Mouse (Mus musculus): ENCODE measurements around the gene Igfbp4.
A peak's percentile ranks its signal among the peaks of the same experiment; 100 is the strongest.

Igfbp4 gene

DNA sequence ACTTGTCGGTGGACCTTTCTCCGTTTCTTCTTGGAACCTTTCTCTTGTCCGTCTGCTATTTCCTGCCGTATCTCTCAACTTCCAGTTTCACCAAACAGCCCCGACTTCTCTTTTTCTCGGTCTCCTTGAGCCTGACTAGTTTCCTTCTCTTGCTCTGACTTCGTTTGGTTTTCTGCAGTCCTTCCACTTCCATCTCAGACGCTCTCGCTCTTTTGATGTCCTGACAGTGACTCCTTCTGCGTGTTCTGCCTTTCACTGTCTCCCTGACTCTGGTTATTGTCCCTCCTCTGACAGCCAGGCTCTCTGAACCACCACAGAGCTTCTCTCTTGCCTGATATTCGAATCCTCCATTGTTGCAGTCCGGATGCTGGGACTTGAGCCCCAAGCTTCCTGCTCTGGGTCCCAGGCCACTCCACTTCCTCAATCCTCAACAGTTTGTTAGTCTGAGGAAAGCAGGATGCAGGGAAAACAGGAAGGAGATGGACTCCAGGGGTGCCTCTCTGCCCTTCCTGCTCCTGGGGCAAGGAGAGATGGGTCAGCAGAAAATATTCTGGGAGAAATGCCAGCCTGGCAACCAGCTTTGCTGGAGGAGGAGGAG lies 1.9 kb downstream of the Igfbp4 start:
- peak; percentile 42 to 49 for DNase-seq

DNA sequence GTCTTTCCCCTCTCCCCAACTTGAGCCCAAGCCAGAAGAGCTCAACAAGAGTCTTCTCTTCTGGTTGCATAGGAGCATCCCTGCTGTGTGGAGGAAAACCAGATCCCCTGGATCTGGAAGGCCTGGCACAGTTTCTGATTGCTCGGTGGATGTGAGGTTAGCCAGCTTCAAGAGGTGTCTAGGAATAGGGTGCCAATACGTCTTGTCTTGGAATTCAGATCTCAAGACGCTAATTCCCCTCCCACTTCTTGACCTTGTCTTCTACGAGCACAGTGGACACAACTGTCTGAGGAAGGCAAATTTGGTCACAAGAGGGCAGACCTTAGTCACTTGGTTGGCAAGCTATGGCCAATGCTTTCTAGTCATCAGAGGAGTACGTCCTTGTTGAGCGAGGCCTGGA lies 2.6 kb downstream of the Igfbp4 start:
- DNase-seq, result no peak

DNA sequence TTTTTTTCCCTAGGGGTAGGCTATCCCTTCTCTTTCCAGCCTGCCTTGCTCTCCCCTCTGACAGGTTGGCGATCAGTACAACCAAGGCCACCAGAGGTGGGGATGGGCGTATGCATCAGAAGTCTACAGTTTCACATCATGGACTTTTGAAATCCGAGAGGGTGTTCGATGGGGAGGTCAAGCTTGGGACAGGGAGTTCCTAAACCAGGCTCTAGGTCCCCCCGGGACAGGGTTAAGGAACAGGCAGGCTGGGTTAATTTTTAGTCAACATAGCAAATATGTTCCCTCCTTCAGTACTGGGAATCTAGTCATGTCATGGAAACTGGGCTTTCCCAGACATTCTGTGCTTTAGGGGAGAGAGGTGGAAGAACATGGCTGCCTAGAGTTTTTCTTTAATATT lies 3.3 kb downstream of the Igfbp4 start:
- DNase-seq, result no peak

DNA sequence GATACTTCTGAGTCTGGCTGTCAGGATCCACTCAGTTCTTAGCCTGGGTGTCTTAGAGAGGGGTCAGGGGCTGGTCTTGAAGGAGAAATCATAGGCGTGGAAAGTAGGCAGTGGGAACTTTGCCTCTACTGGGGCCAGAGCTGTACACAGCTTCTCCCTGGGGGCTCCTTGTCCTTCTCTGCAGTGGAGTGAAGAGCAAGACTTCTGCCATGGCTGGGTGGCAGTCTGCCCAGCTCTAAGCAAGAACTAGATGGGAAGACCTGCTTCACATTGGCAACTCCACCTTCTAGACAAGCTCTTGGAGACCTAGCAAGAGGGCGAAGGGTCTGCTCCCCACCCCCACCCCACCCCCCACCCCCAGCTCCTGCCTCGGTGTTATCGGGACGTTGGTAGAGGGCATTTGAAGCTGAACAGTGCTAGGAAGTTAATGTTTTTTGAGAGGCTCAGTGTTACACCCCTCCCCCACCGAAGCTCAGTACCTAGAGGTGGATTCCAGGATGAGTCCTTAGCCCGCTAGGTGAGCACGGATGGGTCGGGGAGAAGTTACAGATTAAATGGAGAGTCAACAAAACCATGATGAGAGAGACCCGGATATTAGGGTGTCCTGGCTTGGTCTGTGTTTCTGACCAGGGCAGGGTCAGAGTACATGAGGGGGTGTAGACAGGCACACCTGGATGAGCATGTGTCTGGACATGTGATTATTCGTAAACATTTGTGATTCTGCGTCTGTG lies 4.3 kb downstream of the Igfbp4 start:
- no peak for DNase-seq

DNA sequence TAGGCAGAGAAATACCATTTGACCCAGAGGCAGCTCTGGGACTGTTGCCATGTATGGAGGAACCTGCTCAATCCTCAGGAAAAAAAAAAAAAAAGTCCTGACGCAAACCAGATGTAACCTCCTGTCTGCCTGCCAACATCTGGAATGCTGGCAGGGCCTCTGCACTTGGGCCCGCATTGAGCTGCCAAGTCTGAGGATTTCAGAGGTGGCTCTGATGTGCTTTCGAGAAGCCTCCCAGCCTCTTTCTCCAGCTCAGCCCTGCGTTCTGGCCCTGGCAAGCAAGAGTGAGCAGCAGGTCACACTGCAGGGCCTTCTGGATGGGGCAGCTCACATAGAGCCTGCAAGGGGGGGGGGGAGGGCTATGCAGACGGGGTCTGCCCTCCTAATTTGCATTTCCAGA lies 6.1 kb downstream of the Igfbp4 start:
- DNase-seq, result no peak

DNA sequence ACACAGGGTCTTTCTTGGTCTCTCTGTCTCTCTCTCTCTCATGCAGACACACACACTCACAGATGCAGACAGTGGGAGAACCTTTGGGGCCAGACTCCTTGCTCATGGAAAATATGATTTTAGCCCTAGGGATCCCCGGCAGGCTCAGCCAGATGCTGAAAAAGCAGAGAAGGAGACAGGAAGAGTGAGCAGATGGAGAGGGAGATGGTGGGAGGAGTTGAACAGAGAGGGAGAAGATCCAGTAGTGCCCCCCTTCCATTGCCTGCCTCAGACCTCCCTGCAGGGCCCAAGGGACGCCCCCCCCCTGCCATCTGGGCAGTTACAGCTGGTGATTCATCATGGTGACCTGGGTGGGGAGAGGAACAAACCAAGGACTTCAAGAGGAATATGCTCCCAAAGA lies 6.6 kb downstream of the Igfbp4 start:
- DNase-seq, result no peak

DNA sequence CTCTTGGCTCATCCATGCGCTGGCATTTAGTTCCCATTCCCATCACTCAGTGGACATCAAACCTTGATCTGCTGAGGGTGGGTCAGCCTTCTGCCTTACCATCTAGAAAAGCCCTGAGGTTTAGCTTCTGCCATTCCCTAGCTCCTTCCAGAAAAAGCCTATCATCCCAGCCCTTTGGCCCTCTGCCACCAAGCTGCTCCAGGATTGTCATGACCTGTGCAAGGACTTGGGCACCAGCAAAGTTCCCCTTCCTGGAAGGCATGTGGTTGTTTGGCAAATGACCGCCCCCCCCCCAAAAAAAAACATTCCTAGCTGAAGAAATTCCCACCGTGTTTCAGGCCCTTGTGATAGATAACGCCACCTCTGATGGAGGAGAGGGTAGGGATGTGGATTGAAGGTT lies 14.1 kb downstream of the Igfbp4 start:
- DNase-seq, result no peak

DNA sequence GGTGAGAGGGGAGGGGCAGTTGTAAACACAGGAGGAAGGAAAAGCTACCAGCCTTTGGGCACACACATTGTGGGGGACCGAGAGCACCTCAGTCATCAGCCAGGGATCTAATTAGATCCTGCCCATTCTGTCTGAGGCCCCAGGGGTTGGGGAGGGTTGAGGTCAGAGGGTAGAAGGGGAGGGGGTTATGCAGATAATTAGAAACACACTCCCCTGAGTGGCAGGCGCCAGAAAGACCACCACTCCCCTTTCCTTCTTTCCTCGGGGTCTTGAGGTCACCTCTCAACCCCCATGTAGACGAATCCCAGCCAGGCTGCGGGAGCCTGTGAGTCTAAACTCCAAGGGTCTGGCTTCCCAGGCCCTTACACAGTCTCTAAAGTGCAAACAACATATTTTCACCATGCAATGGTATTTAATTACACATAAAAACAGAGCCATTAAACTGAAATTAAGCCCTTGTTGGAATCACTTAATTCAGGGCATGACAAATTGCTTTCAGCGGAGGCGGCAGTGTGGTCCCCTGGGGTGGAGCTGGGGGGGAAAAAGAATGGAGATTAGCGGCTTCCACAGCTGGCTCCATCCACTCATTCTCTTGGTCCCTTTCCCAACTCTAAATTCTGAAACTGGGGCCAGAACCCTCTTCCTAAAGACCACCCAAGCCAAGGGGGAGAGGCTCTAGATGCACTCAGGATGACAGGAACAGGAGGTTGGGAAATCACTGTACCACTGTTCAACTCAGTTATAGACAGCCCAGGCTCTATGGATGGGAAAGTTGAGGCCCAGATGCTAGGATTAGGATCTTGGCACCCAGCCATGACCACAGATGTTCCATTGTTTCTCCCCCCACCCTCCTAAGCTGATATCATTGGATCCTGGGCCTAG lies 14.8 kb downstream of the Igfbp4 start:
- DNase-seq, result no peak

DNA sequence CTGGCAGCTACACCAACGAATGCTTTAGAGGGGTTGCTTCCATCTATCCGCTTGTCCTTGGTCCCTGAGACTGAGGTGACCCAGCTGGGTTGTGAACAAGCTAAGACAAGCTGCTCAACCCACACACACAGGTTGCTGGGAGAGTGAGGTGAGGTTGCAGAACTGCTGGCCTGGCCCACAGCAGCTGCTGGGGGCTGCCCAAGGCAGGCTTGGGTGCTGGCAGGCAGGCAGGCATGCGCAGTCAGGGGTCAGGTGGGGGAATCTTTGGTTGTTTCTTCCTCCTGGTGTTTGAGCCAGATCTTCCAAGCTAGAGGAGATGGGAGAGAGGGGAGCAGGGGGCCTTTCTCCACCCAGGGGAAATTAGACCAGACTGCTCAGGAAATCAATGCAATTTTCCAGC lies 19.4 kb downstream of the Igfbp4 start:
- DNase-seq, result no peak

DNA sequence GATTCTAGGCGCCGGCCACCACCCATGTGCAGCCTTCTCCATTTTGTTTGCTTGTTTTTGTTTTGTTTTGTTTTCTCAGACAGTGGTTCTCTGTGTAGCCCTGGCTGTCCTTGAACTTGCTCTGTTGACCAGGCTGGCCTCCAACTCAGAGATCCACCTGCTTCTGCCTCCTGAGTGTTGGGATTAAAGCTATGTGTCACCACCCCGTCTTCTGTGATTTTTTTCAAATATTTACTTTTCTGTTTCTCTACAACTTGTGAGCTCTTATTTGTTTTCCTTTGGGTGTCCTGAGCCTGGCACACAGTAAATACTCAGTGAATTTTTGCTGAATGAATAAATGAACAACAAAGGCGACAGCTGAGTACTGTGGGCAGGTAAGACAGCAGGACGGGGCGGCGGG lies 21.6 kb downstream of the Igfbp4 start:
- DNase-seq, result no peak

DNA sequence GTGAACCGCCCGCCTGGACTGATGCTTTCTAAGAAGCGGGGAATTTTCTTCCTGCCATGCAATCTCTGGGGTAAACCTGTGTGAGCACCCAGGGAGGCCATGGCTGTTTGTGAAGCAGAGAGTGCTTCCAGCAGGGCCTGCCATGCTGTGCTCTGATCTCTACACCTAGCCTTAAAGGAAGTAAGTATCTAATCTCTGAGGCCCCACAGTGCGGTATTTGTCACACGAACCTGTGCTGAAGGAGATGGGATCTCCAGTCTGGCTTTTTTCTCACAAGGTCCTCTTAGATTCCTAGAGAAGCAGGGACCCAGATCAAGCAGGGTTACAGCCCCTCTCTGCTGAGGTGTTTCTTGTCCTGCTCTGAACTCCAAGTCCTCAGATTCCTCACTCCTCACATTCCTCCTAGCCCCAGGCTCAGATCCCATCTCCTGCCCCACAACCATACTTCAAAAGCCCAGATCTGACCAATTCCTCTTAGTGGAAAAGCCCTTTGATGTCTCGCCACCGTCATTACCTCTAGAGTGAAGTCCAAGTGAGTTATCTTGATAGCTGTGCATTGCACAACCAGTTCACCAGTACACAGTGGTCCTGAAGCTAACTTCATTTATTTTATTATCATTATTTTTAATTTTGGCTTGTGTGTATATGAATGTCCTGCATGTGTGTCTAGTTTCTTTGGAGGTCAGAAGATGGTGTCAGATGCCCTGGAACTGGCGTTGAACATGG lies 22.5 kb downstream of the Igfbp4 start:
- DNase-seq, result no peak

DNA sequence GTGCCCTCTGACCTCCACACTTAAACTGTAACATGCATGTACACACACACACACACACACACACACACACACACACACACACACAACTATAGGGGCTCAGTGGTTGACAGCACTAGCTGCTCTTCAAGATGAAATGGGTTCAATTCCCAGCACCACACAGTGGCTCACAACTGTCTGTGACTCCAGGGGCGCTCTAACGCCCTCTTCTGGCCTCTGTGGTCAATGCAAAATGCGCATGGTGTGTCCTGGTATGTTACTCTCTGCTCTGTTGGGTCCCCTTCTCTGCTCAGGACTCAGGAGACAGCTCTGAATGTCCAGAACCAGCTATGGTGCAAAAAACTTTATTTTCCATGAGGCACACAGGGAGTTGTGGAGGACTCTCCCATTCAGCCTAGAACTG lies 24.3 kb downstream of the Igfbp4 start:
- peak in 1 of 2 experiments; percentile 13 for DNase-seq

DNA sequence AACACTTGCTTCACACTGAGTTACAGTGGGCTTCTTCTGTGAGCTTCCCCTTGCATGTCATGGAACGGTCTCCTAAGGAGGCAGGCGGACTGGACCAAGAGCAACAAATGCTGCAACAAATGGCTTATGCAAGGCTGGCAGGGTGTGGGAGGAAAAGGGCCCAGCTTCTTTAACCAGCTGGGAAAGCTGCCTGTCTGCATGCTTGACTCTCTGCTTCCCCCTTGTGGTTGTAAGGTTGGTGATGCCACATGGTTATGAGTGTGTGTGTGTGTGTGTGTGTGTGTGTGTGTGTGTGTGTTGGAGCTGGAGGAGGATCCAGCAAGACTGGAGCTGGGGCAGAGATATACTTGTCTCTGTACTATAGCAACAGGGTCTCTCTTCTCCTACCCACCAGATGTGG lies 24.9 kb downstream of the Igfbp4 start:
- peak; percentile 78 to 79 for DNase-seq

DNA sequence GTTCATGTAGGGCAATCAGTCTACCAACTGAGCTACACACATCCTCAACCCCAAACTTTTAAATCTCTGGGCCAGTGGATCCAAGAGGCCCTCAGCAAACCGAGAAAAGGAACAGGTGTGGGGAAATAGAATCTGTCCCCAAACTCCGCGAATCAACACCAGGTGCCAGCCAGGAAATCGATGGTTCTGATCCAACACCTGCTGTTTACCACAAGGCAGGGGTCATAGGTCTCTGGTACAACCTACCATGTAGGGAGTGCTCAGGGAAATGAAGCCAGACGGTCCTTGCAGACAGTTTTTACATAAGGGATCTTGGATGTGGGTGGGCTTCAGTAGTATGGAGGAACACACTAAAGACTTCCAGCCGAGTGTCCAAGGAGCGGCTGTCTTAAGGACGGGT lies 26.5 kb downstream of the Igfbp4 start:
- no peak for DNase-seq

DNA sequence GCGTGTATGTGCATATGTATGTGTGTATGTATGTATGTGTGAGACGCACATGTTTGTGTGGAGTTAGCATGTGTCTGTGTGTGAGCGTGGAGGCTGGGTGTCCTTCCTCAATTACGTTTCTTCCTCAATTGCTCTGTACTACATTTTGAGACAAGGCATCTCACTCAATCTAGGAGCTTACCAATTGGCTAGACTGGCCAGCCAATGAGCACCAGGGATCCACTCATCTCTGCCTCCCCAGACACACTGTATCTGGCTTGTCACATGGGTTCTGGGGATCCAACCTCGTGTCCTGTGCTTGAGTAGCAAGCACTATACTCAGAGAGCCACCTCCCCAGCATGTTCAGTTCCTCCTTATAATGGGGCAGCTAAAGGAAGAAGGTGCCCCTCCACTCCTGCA lies 27.4 kb downstream of the Igfbp4 start:
- no peak for DNase-seq

DNA sequence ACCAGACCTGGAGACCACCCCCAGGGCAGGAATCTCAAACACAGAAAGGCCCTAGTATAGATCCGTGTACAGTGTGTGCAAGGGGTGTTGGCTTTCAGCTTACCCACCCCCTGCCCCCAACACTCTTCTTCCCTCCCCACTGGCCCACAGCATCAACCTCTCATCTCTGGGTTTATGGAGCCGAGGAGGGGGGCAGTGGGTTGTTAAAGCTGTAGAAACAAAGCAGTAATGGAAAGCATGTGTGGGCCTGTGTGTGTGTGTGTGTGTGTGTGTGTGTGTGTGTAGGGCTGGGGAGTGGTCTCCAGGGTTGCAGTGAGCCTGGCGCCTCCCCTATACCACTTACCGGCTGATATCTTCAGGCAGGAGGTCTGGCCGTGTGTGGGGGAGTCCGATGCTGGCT lies 30.8 kb downstream of the Igfbp4 start:
- DNase-seq, result no peak

DNA sequence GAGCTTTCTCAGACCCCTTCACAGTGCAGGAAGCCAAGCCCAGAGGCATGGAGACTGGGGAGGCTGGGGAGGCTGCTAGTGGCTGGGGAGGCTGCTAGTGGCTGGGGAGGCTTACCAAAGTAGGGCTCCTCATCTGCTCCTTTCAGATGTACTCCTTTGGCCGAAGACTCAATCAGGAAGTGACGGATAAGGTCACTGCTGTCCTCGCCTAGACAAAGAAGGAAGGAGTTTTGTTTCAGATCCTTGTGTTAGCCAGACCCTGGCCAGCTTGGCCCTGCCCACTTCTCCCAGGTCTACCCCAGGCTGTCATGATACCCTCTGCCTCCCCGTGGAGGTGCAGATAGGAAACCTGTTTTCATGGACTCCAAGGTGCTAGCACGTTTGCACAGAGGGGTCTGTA lies 32.7 kb downstream of the Igfbp4 start:
- no peak for DNase-seq

DNA sequence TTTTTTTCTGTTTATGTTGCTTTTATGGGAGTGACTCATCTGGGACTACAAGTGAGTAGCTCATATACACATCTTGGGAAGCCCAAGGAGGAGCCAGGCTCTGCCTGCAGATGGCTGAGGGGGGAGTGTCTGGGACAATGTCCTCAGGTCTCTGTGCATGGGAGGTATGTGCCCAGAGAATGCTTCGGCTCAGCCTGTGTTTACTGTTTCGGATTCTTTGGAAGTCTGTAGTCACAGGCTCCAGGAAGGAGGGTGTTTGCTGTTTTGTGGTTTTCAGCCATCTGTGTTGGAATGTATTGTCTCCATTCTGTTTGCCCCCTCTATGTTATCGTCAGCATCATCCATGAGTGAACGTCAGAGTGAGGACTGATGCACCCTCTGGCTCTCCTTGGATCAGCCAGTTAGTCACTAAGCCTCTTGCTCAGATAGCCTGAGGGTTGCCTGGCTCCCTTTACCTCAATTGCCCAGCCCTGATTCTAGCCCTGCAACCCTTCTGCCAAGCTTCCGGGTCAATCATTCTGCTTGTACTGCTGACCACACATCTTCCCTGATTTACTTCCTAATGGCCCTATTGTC lies 35.8 kb downstream of the Igfbp4 start:
- DNase-seq, result no peak

DNA sequence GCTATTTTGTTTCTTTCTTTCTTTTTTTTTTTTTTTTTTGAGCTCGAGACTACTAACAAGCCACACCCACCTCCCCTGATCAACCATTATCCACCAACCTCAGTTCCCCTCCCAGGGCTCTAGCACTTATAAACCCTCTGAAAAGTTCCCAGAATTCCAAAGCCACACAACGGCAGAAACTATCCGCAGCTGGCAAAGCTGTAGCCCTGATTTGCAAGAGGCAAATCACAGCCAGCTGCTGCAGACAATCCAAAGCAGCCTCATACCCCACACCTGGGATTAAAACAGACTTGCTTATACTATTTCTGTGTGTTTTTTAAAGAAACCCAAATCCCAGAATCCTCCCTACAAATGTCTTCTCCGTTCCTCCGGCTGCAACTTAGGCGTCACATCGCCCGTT lies 36.8 kb downstream of the Igfbp4 start:
- no peak for DNase-seq

DNA sequence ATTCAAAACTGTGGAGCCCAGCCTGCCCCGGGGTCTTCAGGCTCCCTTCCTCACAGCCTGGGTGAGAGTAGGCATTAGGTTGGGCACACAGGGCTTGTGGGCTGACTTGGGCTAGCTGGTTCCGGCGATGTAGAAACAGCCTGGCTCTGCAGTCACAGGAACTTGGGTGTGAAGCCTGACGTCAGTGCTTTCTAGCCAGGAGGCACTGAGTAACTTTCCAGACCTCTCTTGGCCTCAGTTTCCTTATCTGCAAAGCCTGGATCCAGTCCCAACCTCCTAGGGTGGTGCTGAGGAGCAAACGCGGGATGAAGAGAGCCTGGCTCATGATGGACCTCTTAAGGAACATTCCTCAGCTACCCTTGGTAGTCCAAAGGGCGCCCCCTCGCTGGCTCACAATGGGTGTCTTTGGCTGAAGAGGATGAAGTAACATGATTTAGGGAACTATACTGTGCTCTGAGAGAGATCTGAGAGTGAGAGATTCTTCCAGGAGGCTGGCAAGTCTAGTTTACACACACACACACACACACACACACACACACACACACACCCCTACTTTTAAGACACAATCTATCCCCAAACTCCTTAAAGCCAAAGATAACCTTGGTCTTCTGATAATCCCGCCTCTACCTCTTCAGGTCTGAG lies 40.0 kb downstream of the Igfbp4 start:
- DNase-seq, result no peak

DNA sequence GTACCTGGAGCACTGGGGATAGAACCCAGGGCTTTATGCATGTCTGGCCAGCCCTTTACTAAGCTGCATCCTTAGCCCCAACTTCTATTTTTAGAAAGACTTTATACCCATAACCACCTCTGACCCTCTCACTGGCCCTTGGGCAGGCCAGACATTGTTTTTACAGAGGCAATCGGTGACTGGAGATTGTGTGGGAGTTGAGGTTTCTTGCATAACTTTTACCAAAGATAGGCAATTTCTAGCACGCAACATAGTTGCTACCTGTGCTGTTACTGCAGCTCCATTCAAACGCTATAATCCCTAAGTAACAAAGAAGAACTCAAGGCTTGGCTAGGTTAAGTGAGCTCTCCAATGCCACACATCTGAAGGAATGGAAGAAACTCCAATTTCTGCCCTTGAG lies 40.5 kb downstream of the Igfbp4 start:
- DNase-seq, result no peak

DNA sequence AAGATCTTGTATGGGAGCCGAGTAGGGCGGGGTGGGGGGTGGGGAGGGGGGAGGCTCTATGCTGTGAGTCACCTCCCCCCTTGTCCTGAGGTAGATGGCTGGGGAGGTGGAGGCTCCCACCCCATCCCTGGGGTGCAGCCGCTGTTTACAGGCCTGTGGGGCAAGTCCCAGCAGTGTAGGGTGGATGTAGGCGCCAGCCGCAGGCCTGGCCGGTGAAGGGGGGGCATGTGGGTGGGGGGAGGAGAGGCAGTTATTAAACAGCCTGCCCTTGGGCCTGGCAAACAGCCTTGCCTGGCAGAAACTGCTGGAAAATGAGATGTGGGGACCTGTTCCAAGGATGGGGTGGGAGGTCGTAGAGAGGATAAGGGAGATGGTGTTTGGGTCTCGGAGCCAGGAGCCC lies 41.1 kb downstream of the Igfbp4 start:
- DNase-seq, result no peak

DNA sequence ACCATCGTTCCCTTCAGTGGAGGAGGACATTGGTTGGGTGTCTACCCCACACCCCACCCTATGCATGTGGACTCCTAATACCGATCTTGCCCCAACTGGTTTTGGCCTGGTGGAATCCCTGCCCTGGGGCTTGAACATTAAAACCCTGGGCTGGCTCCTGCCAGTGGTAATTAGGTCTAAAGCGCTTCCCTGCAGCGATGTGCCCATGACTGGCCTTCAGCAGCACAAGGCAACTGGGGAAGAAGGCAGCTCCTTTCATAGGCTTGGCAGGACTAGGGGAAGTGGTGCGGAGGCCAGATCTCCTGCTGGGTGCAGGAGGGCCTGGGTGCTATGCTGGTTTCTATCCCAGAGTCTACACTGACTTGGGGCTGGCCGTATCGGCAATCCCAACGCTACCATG lies 42.5 kb downstream of the Igfbp4 start:
- no peak for DNase-seq
